Mouse (Mus musculus) megakaryocyte, embryonic 14.5 days (primary cell): ENCODE data around the gene Svs6.

Experiments used
- FLI1 ChIP-seq: IDR thresholded peaks from 2 replicates; pipeline ENCODE4 v1.6.1; 2012; ENCODE audit warnings: low read length, inconsistent platforms, mixed read lengths
- GATA1 ChIP-seq: IDR thresholded peaks from 3 replicates; pipeline ENCODE4 v1.6.1; 2012; ENCODE audit warnings: mixed read lengths, low read length, inconsistent platforms, borderline replicate concordance

DNA sequence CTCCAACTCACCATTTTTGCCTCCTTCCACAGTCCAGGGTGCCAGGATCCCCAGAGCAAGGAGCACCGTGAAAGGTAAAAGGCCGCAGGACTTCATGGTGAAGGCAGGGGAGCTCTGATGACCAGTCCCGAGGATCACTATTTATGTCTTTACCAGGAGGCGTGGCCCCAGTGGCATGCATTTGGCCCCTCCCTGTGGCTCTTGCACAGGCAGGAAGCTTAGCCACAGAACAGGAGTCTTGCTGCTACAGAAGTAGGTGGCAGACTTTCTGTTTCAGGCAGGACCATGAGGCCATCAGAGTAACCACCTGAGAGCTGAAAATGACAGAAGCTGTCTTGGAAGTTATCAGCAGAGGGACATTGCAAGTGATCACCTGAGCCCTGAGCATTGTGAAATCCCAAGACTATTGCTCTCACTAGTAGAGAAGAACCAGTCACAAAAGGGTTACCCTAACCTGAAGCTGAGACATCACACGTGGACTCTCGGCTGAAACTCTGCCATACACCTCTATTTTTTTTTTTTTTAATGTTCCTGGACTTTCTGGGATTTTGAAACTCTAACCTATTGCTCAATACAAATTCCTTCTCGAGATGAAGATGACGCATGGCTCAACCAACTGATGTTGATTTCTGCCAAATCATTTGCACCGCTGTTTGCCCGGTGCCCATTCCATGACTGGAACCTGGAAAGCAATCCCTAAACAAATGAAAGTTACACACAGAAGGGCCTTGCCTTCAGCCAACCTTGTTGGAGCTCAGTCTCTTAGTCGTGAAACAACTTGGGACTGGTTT is 39.8 kb downstream of the Svs6 start:
- TF ChIP-seq GATA1 (no peak), FLI1 (no peak)
